Mouse (Mus musculus): Measurements from ENCODE around the gene Ankrd66. TPM values are rescaled to one million over a fixed set of nuclear protein-coding genes. Genes with fewer than 3 reads are reported as not detected.

The Ankrd66 gene
- 0.30 TPM in 1 of 2 replicates, not detected in the other for polyA plus RNA-seq (2015; fragmentation: Nextera tagmentation; extraction: Ambion mirVana)

GRCm38 (mm10) chr17:43543539-43543938 is at the start of gene Ankrd66:
TSS of gene Ankrd66 (minus strand) at chr17:43543639.
- no peak for ATAC-seq (replicated peaks; ENCODE audit: extremely low read depth, insufficient read depth, low FRiP score)
- H3K9me3 ChIP-seq (replicated peaks; ENCODE audit: control insufficient read depth, low read length), result no peaks in the 10 kb centered on the region
- WGBS, result 16% methylated on average over 1 of the region's 1 CpGs
- no peaks in the 10 kb centered on the region for H3K36me3 ChIP-seq (ENCODE audit: control insufficient read depth, insufficient read depth)
- no peaks in the 10 kb centered on the region for H3K4me1 ChIP-seq (ENCODE audit: control insufficient read depth, insufficient read depth, low read length)
- no peak within 1 kb of the TSS for H3K9ac ChIP-seq (ENCODE audit: low read length)
- no peaks in the 10 kb centered on the region for H3K27me3 ChIP-seq (ENCODE audit: control insufficient read depth, insufficient read depth, low read length)
- no peak within 1 kb of the TSS for H3K27ac ChIP-seq (ENCODE audit: low read length)
- H3K4me3 ChIP-seq (ENCODE audit: low read length), result no peak within 1 kb of the TSS
- H3K4me2 ChIP-seq (ENCODE audit: low read depth, low read length), result no peak within 1 kb of the TSS

GRCm38 (mm10) chr17:43592296-43593291 is 49.2 kb upstream of the Ankrd66 start:
- 76% methylated on average over 21 of the region's 21 CpGs for WGBS
- 0 out of 2 replicates have a peak, but pooled peaks cover 1% of the 10 kb centered on the region for H3K9me3 ChIP-seq (replicated peaks; ENCODE audit: control insufficient read depth, low read length)
- H3K36me3 ChIP-seq (ENCODE audit: control insufficient read depth, insufficient read depth), result no peaks in the 10 kb centered on the region
- no peak overlapping the region for H3K27ac ChIP-seq (ENCODE audit: low read length)
- no peak overlapping the region for H3K4me3 ChIP-seq (ENCODE audit: low read length)
- no peaks in the 10 kb centered on the region for H3K27me3 ChIP-seq (ENCODE audit: control insufficient read depth, insufficient read depth, low read length)
- no peak overlapping the region for H3K4me2 ChIP-seq (ENCODE audit: low read depth, low read length)
- no peak for ATAC-seq (replicated peaks; ENCODE audit: extremely low read depth, insufficient read depth, low FRiP score)
- H3K9ac ChIP-seq (ENCODE audit: low read length), result no peak overlapping the region
- no peaks in the 10 kb centered on the region for H3K4me1 ChIP-seq (ENCODE audit: control insufficient read depth, insufficient read depth, low read length)

GRCm38 (mm10) chr17:43590531-43590930 is 47.1 kb upstream of the Ankrd66 start:
- Histone ChIP-seq H3K4me1 (ENCODE audit: control insufficient read depth, insufficient read depth, low read length) (no peaks in the 10 kb centered on the region), H3K4me3 (ENCODE audit: low read length) (no peak overlapping the region), H3K9ac (ENCODE audit: low read length) (no peak overlapping the region), H3K36me3 (ENCODE audit: control insufficient read depth, insufficient read depth) (no peaks in the 10 kb centered on the region), H3K27ac (ENCODE audit: low read length) (no peak overlapping the region), H3K9me3 (replicated peaks; ENCODE audit: control insufficient read depth, low read length) (no peaks in the 10 kb centered on the region), H3K4me2 (ENCODE audit: low read depth, low read length) (no peak overlapping the region), H3K27me3 (ENCODE audit: control insufficient read depth, insufficient read depth, low read length) (no peaks in the 10 kb centered on the region)
- WGBS, result 81% methylated on average over 5 of the region's 5 CpGs
- no peak for ATAC-seq (replicated peaks; ENCODE audit: extremely low read depth, insufficient read depth, low FRiP score)

- Histone ChIP-seq H3K4me1 (ENCODE audit: control insufficient read depth, insufficient read depth, low read length) (no peaks in the 10 kb centered on the region), H3K27ac (ENCODE audit: low read length) (no peak overlapping the region), H3K9ac (ENCODE audit: low read length) (no peak overlapping the region), H3K4me3 (ENCODE audit: low read length) (no peak overlapping the region), H3K27me3 (ENCODE audit: control insufficient read depth, insufficient read depth, low read length) (no peaks in the 10 kb centered on the region), H3K9me3 (replicated peaks; ENCODE audit: control insufficient read depth, low read length) (no peaks in the 10 kb centered on the region), H3K4me2 (ENCODE audit: low read depth, low read length) (no peak overlapping the region), H3K36me3 (ENCODE audit: control insufficient read depth, insufficient read depth) (no peaks in the 10 kb centered on the region)
- ATAC-seq (replicated peaks; ENCODE audit: extremely low read depth, insufficient read depth, low FRiP score), result no peak
- WGBS, result 87% methylated on average over 6 of the region's 6 CpGs
Observed at GRCm38 (mm10) chr17:43589750-43590149, 46.3 kb upstream of the Ankrd66 start.

GRCm38 (mm10) chr17:43587278-43587677 is 43.8 kb upstream of the Ankrd66 start:
- no peak overlapping the region for H3K9ac ChIP-seq (ENCODE audit: low read length)
- no peaks in the 10 kb centered on the region for H3K36me3 ChIP-seq (ENCODE audit: control insufficient read depth, insufficient read depth)
- no peak for ATAC-seq (replicated peaks; ENCODE audit: extremely low read depth, insufficient read depth, low FRiP score)
- no peak overlapping the region for H3K27ac ChIP-seq (ENCODE audit: low read length)
- H3K9me3 ChIP-seq (replicated peaks; ENCODE audit: control insufficient read depth, low read length), result no peaks in the 10 kb centered on the region
- H3K27me3 ChIP-seq (ENCODE audit: control insufficient read depth, insufficient read depth, low read length), result no peaks in the 10 kb centered on the region
- no peak overlapping the region for H3K4me3 ChIP-seq (ENCODE audit: low read length)
- no peaks in the 10 kb centered on the region for H3K4me1 ChIP-seq (ENCODE audit: control insufficient read depth, insufficient read depth, low read length)
- no peak overlapping the region for H3K4me2 ChIP-seq (ENCODE audit: low read depth, low read length)
- 88% methylated on average over 2 of the region's 2 CpGs for WGBS

GRCm38 (mm10) chr17:43584771-43585170 is 41.3 kb upstream of the Ankrd66 start:
- Histone ChIP-seq H3K36me3 (ENCODE audit: control insufficient read depth, insufficient read depth) (no peaks in the 10 kb centered on the region), H3K9ac (ENCODE audit: low read length) (no peak overlapping the region), H3K4me3 (ENCODE audit: low read length) (no peak overlapping the region), H3K27ac (ENCODE audit: low read length) (no peak overlapping the region), H3K9me3 (replicated peaks; ENCODE audit: control insufficient read depth, low read length) (no peaks in the 10 kb centered on the region), H3K27me3 (ENCODE audit: control insufficient read depth, insufficient read depth, low read length) (no peaks in the 10 kb centered on the region), H3K4me1 (ENCODE audit: control insufficient read depth, insufficient read depth, low read length) (peaks cover 9% of the 10 kb centered on the region), H3K4me2 (ENCODE audit: low read depth, low read length) (no peak overlapping the region)
- no peak for ATAC-seq (replicated peaks; ENCODE audit: extremely low read depth, insufficient read depth, low FRiP score)
- 56% methylated on average over 7 of the region's 7 CpGs for WGBS

GRCm38 (mm10) chr17:43581012-43581467 is 37.6 kb upstream of the Ankrd66 start:
- Histone ChIP-seq H3K36me3 (ENCODE audit: control insufficient read depth, insufficient read depth) (no peaks in the 10 kb centered on the region), H3K4me3 (ENCODE audit: low read length) (peak overlapping the region; percentile 17), H3K4me1 (ENCODE audit: control insufficient read depth, insufficient read depth, low read length) (peaks cover 9% of the 10 kb centered on the region), H3K9me3 (replicated peaks; ENCODE audit: control insufficient read depth, low read length) (no peaks in the 10 kb centered on the region), H3K4me2 (ENCODE audit: low read depth, low read length) (peak overlapping the region; percentile 49), H3K27ac (ENCODE audit: low read length) (peak overlapping the region; percentile 68), H3K27me3 (ENCODE audit: control insufficient read depth, insufficient read depth, low read length) (no peaks in the 10 kb centered on the region), H3K9ac (ENCODE audit: low read length) (peak overlapping the region; percentile 26; the same call in 1 of the 2 replicates)
- ATAC-seq (replicated peaks; ENCODE audit: extremely low read depth, insufficient read depth, low FRiP score), result peak; percentile 72
- 20% methylated on average over 8 of the region's 8 CpGs for WGBS

GRCm38 (mm10) chr17:43580456-43580855 is 37.0 kb upstream of the Ankrd66 start:
- H3K27me3 ChIP-seq (ENCODE audit: control insufficient read depth, insufficient read depth, low read length), result no peaks in the 10 kb centered on the region
- H3K4me3 ChIP-seq (ENCODE audit: low read length), result no peak overlapping the region
- no peak; the same call in 1 of the 2 replicates for ATAC-seq (replicated peaks; ENCODE audit: extremely low read depth, insufficient read depth, low FRiP score)
- peak overlapping the region; percentile 68 for H3K27ac ChIP-seq (ENCODE audit: low read length)
- no peaks in the 10 kb centered on the region for H3K36me3 ChIP-seq (ENCODE audit: control insufficient read depth, insufficient read depth)
- H3K9ac ChIP-seq (ENCODE audit: low read length), result peak overlapping the region; percentile 26; the same call in 1 of the 2 replicates
- H3K4me1 ChIP-seq (ENCODE audit: control insufficient read depth, insufficient read depth, low read length), result peaks cover 9% of the 10 kb centered on the region
- no peaks in the 10 kb centered on the region for H3K9me3 ChIP-seq (replicated peaks; ENCODE audit: control insufficient read depth, low read length)
- 17% methylated on average over 3 of the region's 3 CpGs for WGBS
- H3K4me2 ChIP-seq (ENCODE audit: low read depth, low read length), result peak overlapping the region; percentile 49

GRCm38 (mm10) chr17:43573624-43574073 is 30.2 kb upstream of the Ankrd66 start:
- no peak overlapping the region for H3K4me2 ChIP-seq (ENCODE audit: low read depth, low read length)
- WGBS, result 44% methylated on average over 3 of the region's 3 CpGs
- H3K9ac ChIP-seq (ENCODE audit: low read length), result no peak overlapping the region
- no peaks in the 10 kb centered on the region for H3K36me3 ChIP-seq (ENCODE audit: control insufficient read depth, insufficient read depth)
- H3K4me1 ChIP-seq (ENCODE audit: control insufficient read depth, insufficient read depth, low read length), result 0 out of 2 replicates have a peak, but pooled peaks cover 2% of the 10 kb centered on the region
- no peak overlapping the region for H3K27ac ChIP-seq (ENCODE audit: low read length)
- no peaks in the 10 kb centered on the region for H3K27me3 ChIP-seq (ENCODE audit: control insufficient read depth, insufficient read depth, low read length)
- no peak for ATAC-seq (replicated peaks; ENCODE audit: extremely low read depth, insufficient read depth, low FRiP score)
- no peaks in the 10 kb centered on the region for H3K9me3 ChIP-seq (replicated peaks; ENCODE audit: control insufficient read depth, low read length)
- no peak overlapping the region for H3K4me3 ChIP-seq (ENCODE audit: low read length)
